Mouse (Mus musculus): ENCODE measurements around the gene Tmem234.
"Not testable (repeated sequence)": the region's sequence is repeated elsewhere in the genome, so short reads cannot be mapped to it uniquely, and the experiment has no call there.

The Tmem234 gene

GRCm38 (mm10) chr4:129600233-129601158 is at the start of gene Tmem234, which contains the start of gene Eif3i:
Tmem234 (plus strand) TSS chr4:129600668.
Eif3i (minus strand) TSS chr4:129600648.
- peak; percentile 82 for DNase-seq (ENCODE audit: low read depth, low spot score)

- not testable (repeated sequence) for DNase-seq (ENCODE audit: low read depth, low spot score)
Measured at GRCm38 (mm10) chr4:129554512-129554911, 46.0 kb upstream of the Tmem234 start.

- DNase-seq (ENCODE audit: low read depth, low spot score), result peak; percentile 19
Measured at GRCm38 (mm10) chr4:129555421-129555861, 45.0 kb upstream of the Tmem234 start.

DNA sequence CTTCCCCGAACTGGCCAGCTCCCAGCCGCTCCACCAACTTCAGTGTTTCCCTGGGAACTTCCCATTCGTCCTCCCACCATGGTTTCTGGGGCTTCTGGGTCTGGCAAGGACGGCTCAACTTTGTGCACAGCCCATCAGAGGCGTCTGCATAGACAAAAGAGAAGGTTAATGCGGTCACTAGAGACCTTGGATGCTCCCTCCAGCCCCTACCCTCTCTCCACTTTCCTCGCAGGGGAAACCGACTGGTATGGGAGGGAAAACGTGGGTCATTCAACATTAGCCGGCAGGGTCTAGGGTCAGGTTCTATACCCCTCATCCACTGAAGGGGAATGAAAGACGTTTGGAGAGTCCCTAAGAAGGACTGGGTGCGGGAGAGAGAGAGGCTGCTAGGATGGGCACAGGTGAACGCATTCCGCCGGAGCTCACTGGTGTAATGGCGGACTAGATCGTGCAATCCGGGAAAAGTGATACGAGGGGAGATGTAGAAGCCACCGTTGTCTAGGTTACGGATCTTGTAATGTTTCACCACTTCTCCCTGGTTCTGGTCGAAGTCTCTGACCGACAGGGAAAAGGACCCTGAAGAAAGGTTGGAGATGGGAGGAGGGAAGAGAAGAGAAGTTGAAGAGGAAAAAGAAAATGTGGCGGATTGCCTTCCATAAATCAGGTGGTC is 44.5 kb upstream of the Tmem234 start:
- DNase-seq (ENCODE audit: low read depth, low spot score), result no peak

DNA sequence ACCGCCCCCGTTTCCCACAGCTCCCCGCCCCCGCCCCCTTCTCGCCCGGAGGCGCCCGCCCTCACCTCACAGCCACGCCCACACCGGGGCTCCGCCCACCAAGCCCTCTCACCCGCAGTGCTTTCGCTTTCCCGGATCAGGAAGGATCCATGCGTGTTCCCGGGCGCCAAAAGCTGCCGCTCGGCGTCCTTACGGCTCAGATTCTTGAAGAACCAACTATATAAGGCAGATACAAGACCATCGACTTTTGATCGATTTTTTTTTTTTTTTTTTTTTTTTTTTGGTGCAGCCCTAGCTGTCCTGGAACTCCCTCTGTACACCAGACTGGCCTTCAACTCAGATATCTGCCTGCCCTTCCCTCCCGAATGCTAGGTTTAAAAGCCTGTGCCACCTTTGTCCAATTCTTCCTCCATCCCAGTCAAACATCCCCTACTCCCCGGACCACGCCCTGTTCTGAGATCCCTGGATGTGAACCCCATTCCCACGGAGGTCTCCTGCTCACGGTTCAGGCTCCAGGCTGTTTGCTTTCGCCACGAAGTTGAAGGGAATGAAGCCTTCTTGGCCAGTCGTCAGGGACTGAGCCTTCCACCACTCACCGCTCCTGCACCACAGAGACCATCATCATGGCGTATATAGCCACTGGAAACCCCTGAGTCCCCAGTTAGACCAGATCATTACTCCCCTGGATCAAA is 43.8 kb upstream of the Tmem234 start:
- peak; percentile 83 for DNase-seq (ENCODE audit: low read depth, low spot score)

- DNase-seq (ENCODE audit: low read depth, low spot score), result peak; percentile 4
Measured at GRCm38 (mm10) chr4:129557256-129557808, 43.1 kb upstream of the Tmem234 start.

DNA sequence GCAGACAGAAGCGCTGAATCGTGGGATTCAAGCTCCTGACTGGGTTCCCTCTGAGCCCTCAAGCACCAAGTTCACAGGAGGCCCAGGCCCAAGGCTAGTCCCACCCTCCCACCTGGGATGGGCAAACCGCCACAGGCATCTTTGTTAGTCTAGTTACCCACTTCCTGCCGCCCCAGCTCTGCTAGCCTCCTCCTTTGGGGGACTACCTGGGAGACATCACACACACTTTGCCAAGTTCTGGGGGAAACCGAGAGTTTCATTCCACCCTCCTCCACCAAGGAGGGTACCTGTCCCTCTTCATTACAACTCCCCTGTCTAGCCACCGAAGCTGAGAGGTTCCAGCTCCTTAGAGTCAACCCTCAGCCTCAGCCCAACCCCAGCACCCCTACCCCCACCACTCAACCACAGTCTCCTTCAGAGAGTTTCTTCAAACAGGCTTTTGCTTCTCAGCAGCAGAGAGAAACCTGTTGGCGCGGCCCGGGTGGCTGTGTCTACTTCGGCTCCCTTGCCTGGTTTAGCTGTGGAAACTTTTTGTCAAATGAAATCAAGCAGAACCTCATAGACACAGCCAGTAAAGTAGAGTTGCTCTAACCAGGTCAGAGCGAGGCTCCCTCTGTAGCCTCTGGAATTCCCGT is 42.0 kb upstream of the Tmem234 start:
- no peak for DNase-seq (ENCODE audit: low read depth, low spot score)

DNA sequence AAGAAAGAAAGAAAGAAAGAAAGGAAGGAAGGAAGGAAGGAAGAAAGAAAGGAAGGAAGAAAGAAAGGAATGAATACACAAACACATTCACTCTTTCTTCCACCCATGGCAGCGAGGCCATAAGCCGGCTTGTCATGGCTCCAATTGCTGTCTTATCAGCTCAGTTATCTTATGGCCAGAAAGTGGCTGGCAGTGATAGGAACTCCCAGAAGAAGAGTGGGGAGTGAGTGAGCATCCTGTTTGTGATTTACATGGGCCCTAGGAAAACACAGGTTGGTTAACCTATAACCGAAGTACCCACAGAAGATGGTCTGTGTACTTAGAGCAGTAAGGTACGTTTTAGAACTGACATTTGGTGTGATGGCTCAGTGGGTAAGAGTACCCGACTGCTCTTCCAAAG is 39.3 kb upstream of the Tmem234 start:
- no peak for DNase-seq (ENCODE audit: low read depth, low spot score)

- DNase-seq (ENCODE audit: low read depth, low spot score), result peak; percentile 35
Measured at GRCm38 (mm10) chr4:129563718-129564117, 36.8 kb upstream of the Tmem234 start.

DNA sequence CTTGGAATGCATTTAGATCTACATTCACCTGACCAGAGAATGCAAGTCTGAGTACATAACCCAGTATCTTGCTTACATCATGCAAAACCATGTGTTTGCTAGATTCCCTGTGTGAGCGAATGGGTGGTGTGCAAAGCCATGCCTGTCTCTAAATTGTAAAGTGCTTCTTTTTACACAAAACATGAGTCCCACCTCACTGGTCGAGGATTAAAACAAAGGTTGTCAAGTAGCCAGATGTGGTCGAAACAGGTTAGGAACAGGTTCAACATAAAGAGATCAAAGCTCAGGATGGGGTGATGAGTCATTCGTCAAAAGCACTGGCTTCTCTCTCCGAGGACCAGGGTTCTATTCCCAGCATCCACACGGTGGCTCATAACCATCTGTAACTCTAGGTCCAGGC is 35.3 kb upstream of the Tmem234 start:
- DNase-seq (ENCODE audit: low read depth, low spot score), result no peak

- no peak for DNase-seq (ENCODE audit: low read depth, low spot score)
Measured at GRCm38 (mm10) chr4:129568366-129568765, 32.1 kb upstream of the Tmem234 start.

GRCm38 (mm10) chr4:129570028-129570427 is 30.4 kb upstream of the Tmem234 start:
- DNase-seq (ENCODE audit: low read depth, low spot score), result no peak

GRCm38 (mm10) chr4:129571551-129572084 is 28.9 kb upstream of the Tmem234 start:
- no peak for DNase-seq (ENCODE audit: low read depth, low spot score)

GRCm38 (mm10) chr4:129572236-129573092 is 28.0 kb upstream of the Tmem234 start:
- no peak for DNase-seq (ENCODE audit: low read depth, low spot score)

DNA sequence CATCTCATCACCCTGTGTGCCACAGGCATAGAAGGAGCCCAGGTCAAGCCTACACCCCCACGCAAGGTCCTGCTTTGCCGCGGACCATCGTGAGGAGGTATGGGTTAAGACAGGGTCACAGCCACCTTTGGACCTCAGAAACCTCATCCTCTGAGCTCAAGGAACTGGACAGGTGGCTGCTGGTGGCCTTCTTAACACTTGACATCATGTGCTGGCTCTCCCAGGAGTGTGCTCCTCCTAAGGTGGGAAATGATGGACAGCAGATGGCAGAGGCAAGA is 27.4 kb upstream of the Tmem234 start:
- DNase-seq (ENCODE audit: low read depth, low spot score), result no peak

- DNase-seq (ENCODE audit: low read depth, low spot score), result no peak
Measured at GRCm38 (mm10) chr4:129573430-129573829, 27.0 kb upstream of the Tmem234 start, which contains the start of gene Lck. Lck (minus strand) TSS chr4:129573641.

GRCm38 (mm10) chr4:129575171-129575844 is 25.2 kb upstream of the Tmem234 start:
- no peak for DNase-seq (ENCODE audit: low read depth, low spot score)

- DNase-seq (ENCODE audit: low read depth, low spot score), result peak; percentile 36
Measured at GRCm38 (mm10) chr4:129576863-129577491, 23.5 kb upstream of the Tmem234 start.

GRCm38 (mm10) chr4:129577688-129578087 is 22.8 kb upstream of the Tmem234 start:
- no peak for DNase-seq (ENCODE audit: low read depth, low spot score)
